In the genomic region with DNA sequence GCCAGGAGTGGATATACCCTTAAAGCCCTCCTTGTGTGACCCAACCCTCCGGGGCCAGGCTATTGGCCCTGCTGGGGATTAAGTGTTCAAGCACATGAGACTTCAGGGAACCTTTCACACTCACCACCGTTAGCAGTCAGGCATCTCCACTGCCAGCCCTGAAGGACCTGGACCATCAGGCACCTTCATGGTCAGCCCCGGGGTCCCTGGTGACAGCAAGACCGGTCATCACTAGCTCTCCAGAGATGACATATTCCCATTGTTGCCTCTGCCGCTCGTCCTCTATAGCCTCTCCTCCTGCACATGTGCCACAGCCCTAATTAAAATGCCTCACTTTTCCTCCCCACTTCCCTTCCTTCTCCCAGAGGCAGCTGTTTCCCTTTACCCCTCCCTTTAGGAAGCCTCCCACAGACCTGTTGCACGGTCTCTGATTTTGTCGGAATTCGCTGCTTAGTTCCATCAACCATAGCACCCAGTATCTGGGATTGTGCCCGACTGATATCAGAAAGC, we compare ENCODE assay signal across 20 mouse cellular contexts.
DNase-seq lines count a peak whose midpoint lies in the region; ATAC-seq and TF ChIP-seq lines count a peak whose summit lies in the region.
"Had no signal": no experiment of that assay in that cellular context is flagged by ENCODE, and none has a peak within 500 bp of the region (broad histone marks: within the 10 kb centered on the region; RNA-seq: fewer than 3 reads in every experiment).

No protein-coding gene starts in this region.

- no peak for ATAC-seq in heart, embryonic 11.5 days (replicated peaks; ENCODE audit: insufficient number of reproducible peaks, low FRiP score, low TSS enrichment)
- ATAC-seq in heart, embryonic 15.5 days (replicated peaks; ENCODE audit: insufficient number of reproducible peaks, insufficient read depth, low FRiP score, low read depth): no peak
- 0 out of 2 replicates have a peak, but pooled peaks have one; percentile 12 for ATAC-seq in kidney, postnatal 0 days (replicated peaks; ENCODE audit: low FRiP score, low read depth)
- ATAC-seq: forebrain, embryonic 14.5 days; intestine, embryonic 16.5 days had no signal

- 57% methylated on average over 10 of the region's 10 CpGs for WGBS in heart, embryonic 11.5 days (ENCODE audit: insufficient replicate concordance)
- WGBS in heart, embryonic 15.5 days: 41% methylated on average over 10 of the region's 10 CpGs
- 30% methylated on average over 10 of the region's 10 CpGs for WGBS in kidney, postnatal 0 days

- TF ChIP-seq CTCF in kidney, postnatal 0 days (IDR thresholded peaks at IDR 0.05; ENCODE audit: low read depth): no peak

- H3K9ac ChIP-seq in heart, embryonic 11.5 days (ENCODE audit: low read depth, low read length): no peak overlapping the region
- H3K9ac ChIP-seq in heart, embryonic 15.5 days: 0 out of 2 replicates have a peak overlapping the region, but pooled peaks have one; percentile 9
- no peak overlapping the region for H3K9ac ChIP-seq in kidney, postnatal 0 days (ENCODE audit: low read depth, low read length)
- H3K9ac ChIP-seq: embryonic facial prominence, embryonic 15.5 days; hindbrain, embryonic 15.5 days had no signal

- H3K9me3 ChIP-seq in heart, embryonic 11.5 days (replicated peaks; ENCODE audit: control insufficient read depth, low read length): no peaks in the 10 kb centered on the region
- H3K9me3 ChIP-seq in heart, embryonic 15.5 days (replicated peaks): no peaks in the 10 kb centered on the region
- no peaks in the 10 kb centered on the region for H3K9me3 ChIP-seq in kidney, postnatal 0 days (replicated peaks; ENCODE audit: low read length)
- H3K9me3 ChIP-seq: embryonic facial prominence, embryonic 15.5 days; forebrain, embryonic 10.5 days; hindbrain, embryonic 15.5 days had no signal

- no peaks in the 10 kb centered on the region for H3K27me3 ChIP-seq in heart, embryonic 11.5 days (ENCODE audit: control insufficient read depth, insufficient read depth, low read length)
- no peaks in the 10 kb centered on the region for H3K27me3 ChIP-seq in heart, embryonic 15.5 days
- no peaks in the 10 kb centered on the region for H3K27me3 ChIP-seq in kidney, postnatal 0 days (ENCODE audit: insufficient read depth, low read length)
- H3K27me3 ChIP-seq: embryonic facial prominence, embryonic 15.5 days; hindbrain, embryonic 15.5 days had no signal

- no peak overlapping the region for H3K4me3 ChIP-seq in heart, embryonic 11.5 days (ENCODE audit: low read depth, low read length)
- H3K4me3 ChIP-seq in heart, embryonic 15.5 days: no peak overlapping the region
- no peak overlapping the region for H3K4me3 ChIP-seq in kidney, postnatal 0 days (replicated peaks; ENCODE audit: low read depth, low read length)
- H3K4me3 ChIP-seq: embryonic facial prominence, embryonic 15.5 days; erythroblast, embryonic 14.5 days; forebrain, embryonic 10.5 days; gastrocnemius, adult 2 months; hindbrain, embryonic 15.5 days had no signal

- DNase-seq in heart, postnatal 4 days: no peak
- no peak for DNase-seq in heart, adult 9 months (ENCODE audit: low spot score in 2 of 2)
- DNase-seq in kidney, postnatal 0 days (ENCODE audit: low spot score): peak; percentile 71
- DNase-seq in kidney, postnatal 10 days: no peak
- DNase-seq: adrenal gland, adult 2 months; adrenal gland, postnatal 25 days; cerebellum, adult 2 months; cerebellum, postnatal 14 days; embryo, embryonic 11 days; gastrocnemius, adult 2 months; gastrocnemius, postnatal 25 days; kidney, adult 2 months had no signal

- H3K4me2 ChIP-seq in heart, embryonic 11.5 days: no peak overlapping the region
- H3K4me2 ChIP-seq in heart, embryonic 15.5 days: no peak overlapping the region
- no peak overlapping the region for H3K4me2 ChIP-seq in kidney, postnatal 0 days (ENCODE audit: low read length)
- H3K4me2 ChIP-seq: embryonic facial prominence, embryonic 15.5 days; hindbrain, embryonic 15.5 days had no signal

- 0 out of 2 replicates have a peak overlapping the region, but pooled peaks have one; percentile 10 for H3K27ac ChIP-seq in heart, embryonic 11.5 days (ENCODE audit: low read depth, low read length)
- peak overlapping the region; percentile 36 for H3K27ac ChIP-seq in heart, embryonic 15.5 days
- no peak overlapping the region for H3K27ac ChIP-seq in kidney, postnatal 0 days
- H3K27ac ChIP-seq: embryonic facial prominence, embryonic 15.5 days; forebrain, embryonic 10.5 days; gastrocnemius, adult 2 months; hindbrain, embryonic 15.5 days had no signal

- peaks cover 25% of the 10 kb centered on the region for H3K4me1 ChIP-seq in heart, embryonic 11.5 days (ENCODE audit: control insufficient read depth, insufficient read depth, low read length)
- peaks cover 62% of the 10 kb centered on the region for H3K4me1 ChIP-seq in heart, embryonic 15.5 days (replicated peaks)
- H3K4me1 ChIP-seq in kidney, postnatal 0 days (replicated peaks; ENCODE audit: insufficient read depth, low read length): peaks cover 13% of the 10 kb centered on the region; the same call in 1 of the 2 replicates

- no peaks in the 10 kb centered on the region for H3K36me3 ChIP-seq in heart, embryonic 11.5 days (ENCODE audit: control insufficient read depth, insufficient read depth, low read length)
- no peaks in the 10 kb centered on the region for H3K36me3 ChIP-seq in heart, embryonic 15.5 days
- no peaks in the 10 kb centered on the region for H3K36me3 ChIP-seq in kidney, postnatal 0 days (ENCODE audit: insufficient read depth, low read length)
- H3K36me3 ChIP-seq: embryonic facial prominence, embryonic 15.5 days; forebrain, embryonic 10.5 days; hindbrain, embryonic 15.5 days had no signal
